Mouse (Mus musculus): ENCODE measurements around the gene Lsm14b. TPM values are rescaled to one million over a fixed set of nuclear protein-coding genes. Genes with fewer than 3 reads are reported as not detected.

Gene Lsm14b
- total and polyA plus RNA-seq, 3 experiments, result 12.2 to 16.5 (median 15.3) TPM

- H3K9ac ChIP-seq (ENCODE audit: insufficient read depth, low read depth), result no peak overlapping the region
- no peak overlapping the region for H3K27ac ChIP-seq (ENCODE audit: insufficient read depth, low read depth)
- no peaks in the 10 kb centered on the region for H3K27me3 ChIP-seq (replicated peaks)
- dilution Hi-C loops (cut with MboI; ENCODE audit: extremely low pct_ligation_motif_present, extremely low pct_unique_long_range_greater_than_20kb, low sequenced_read_pairs), result no loop called here
- no peak overlapping the region for H3K4me3 ChIP-seq (replicated peaks in 1 of 3; ENCODE audit: low read depth in 2 of 3, low read length in 2 of 3, poor library complexity in 1 of 3)
- H3K36me3 ChIP-seq (replicated peaks in 1 of 2; ENCODE audit: control insufficient read depth in 1 of 2, insufficient read depth in 1 of 2, low read length in 1 of 2), result peaks cover 2 to 3% of the 10 kb centered on the region in 2 experiments
- no peak overlapping the region for H3K4me2 ChIP-seq (ENCODE audit: insufficient read depth, low read depth, poor library complexity, severe bottlenecking)
- TF ChIP-seq CHD2 (IDR thresholded peaks at IDR 0.05; ENCODE audit: low read length) (no peak), ZKSCAN1 (IDR thresholded peaks at IDR 0.05; ENCODE audit: borderline replicate concordance, low read depth, low read length) (no peak), USF1 (IDR thresholded peaks at IDR 0.05; ENCODE audit: low read depth, low read length) (no peak), ETS1 (conservative IDR thresholded peaks at IDR 0.05; ENCODE audit: low read depth, low read length) (no peak), TCF12 (IDR thresholded peaks at IDR 0.05; ENCODE audit: low read depth, low read length) (no peak), CHD1 (IDR thresholded peaks at IDR 0.05; ENCODE audit: low read depth, low read length) (no peak), ELF1 (IDR thresholded peaks at IDR 0.05; ENCODE audit: low read depth, low read length) (no peak)
- H3K4me1 ChIP-seq (ENCODE audit: control insufficient read depth in 1 of 2, insufficient read depth in 2 of 2), result peaks cover 17 to 25% of the 10 kb centered on the region in 2 experiments
- DNase-seq (ENCODE audit: extremely low read depth), result no peak
- H3K9me3 ChIP-seq (replicated peaks; ENCODE audit: low read length), result no peaks in the 10 kb centered on the region
- no peaks in the 10 kb centered on the region for H3K79me2 ChIP-seq (replicated peaks; ENCODE audit: control insufficient read depth, extremely low read depth, insufficient read depth, poor library complexity, severe bottlenecking)
- in situ Hi-C loops (cut with MboI; ENCODE audit: low pct_ligation_motif_present, low pct_unique_long_range_greater_than_20kb, low sequenced_read_pairs), result loop anchor here (5.0 kb wide), 1 partner anchor 37 kb away; no protein-coding TSS in a partner anchor
Observed at GRCm38 (mm10) chr2:179980616-179981015, 44.2 kb upstream of the Lsm14b start.

GRCm38 (mm10) chr2:179982715-179983114, 42.1 kb upstream of the Lsm14b start:
- TF ChIP-seq MXI1 (IDR thresholded peaks at IDR 0.05; ENCODE audit: low read depth, low read length), result no peak
- no peak for TF ChIP-seq BHLHE40 (IDR thresholded peaks at IDR 0.05; ENCODE audit: low read depth, low read length)
- no peak for TF ChIP-seq SMC3 (IDR thresholded peaks at IDR 0.05; ENCODE audit: low read depth, low read length)
- TF ChIP-seq IRF4 (IDR thresholded peaks at IDR 0.05; ENCODE audit: low read depth, low read length), result no peak
- TF ChIP-seq CHD1 (IDR thresholded peaks at IDR 0.05; ENCODE audit: low read depth, low read length), result no peak
- no peak for TF ChIP-seq KAT2A (IDR thresholded peaks at IDR 0.05; ENCODE audit: insufficient replicate concordance, low read length)
- no peak for TF ChIP-seq TBP (conservative IDR thresholded peaks at IDR 0.05; ENCODE audit: low read depth, low read length)
- no peak for TF ChIP-seq USF2 (conservative IDR thresholded peaks at IDR 0.05; ENCODE audit: low read depth, low read length)
- TF ChIP-seq ELF1 (IDR thresholded peaks at IDR 0.05; ENCODE audit: low read depth, low read length), result no peak
- in situ Hi-C loops (cut with MboI; ENCODE audit: low pct_ligation_motif_present, low pct_unique_long_range_greater_than_20kb, low sequenced_read_pairs), result loop anchor here (5.0 kb wide), 1 partner anchor 35 kb away; no protein-coding TSS in a partner anchor
- DNase-seq (ENCODE audit: extremely low read depth), result no peak

More at GRCm38 (mm10) chr2:179982715-179983114, 42.1 kb upstream of the Lsm14b start:
- H3K4me2 ChIP-seq (ENCODE audit: insufficient read depth, low read depth, poor library complexity, severe bottlenecking), result no peak overlapping the region
- no peak overlapping the region for H3K4me3 ChIP-seq (replicated peaks in 1 of 3; ENCODE audit: low read depth in 2 of 3, low read length in 2 of 3, poor library complexity in 1 of 3)
- H3K4me1 ChIP-seq (ENCODE audit: control insufficient read depth in 1 of 2, insufficient read depth in 2 of 2), result peaks cover 29 to 32% of the 10 kb centered on the region in 2 experiments
- H3K36me3 ChIP-seq (replicated peaks in 1 of 2; ENCODE audit: control insufficient read depth in 1 of 2, insufficient read depth in 1 of 2, low read length in 1 of 2), result peaks cover 2 to 3% of the 10 kb centered on the region in 2 experiments
- dilution Hi-C loops (cut with MboI; ENCODE audit: extremely low pct_ligation_motif_present, extremely low pct_unique_long_range_greater_than_20kb, low sequenced_read_pairs), result no loop called here
- H3K79me2 ChIP-seq (replicated peaks; ENCODE audit: control insufficient read depth, extremely low read depth, insufficient read depth, poor library complexity, severe bottlenecking), result no peaks in the 10 kb centered on the region
- no peak overlapping the region for H3K9ac ChIP-seq (ENCODE audit: insufficient read depth, low read depth)
- H3K27me3 ChIP-seq (replicated peaks), result no peaks in the 10 kb centered on the region
- H3K27ac ChIP-seq (ENCODE audit: insufficient read depth, low read depth), result no peak overlapping the region
- H3K9me3 ChIP-seq (replicated peaks; ENCODE audit: low read length), result no peaks in the 10 kb centered on the region
